Comparison of ENCODE assay signal across 20 mouse cellular contexts in genomic region chr5:28630186-28630585, GRCm38 (mm10).
"Had no signal": no experiment of that assay in that cellular context is flagged by ENCODE, and none has a peak within 500 bp of the region (broad histone marks: within the 10 kb centered on the region; RNA-seq: fewer than 3 reads in every experiment).

No protein-coding gene starts in this region.

- H3K4me3 ChIP-seq: liver, embryonic 13.5 days; liver, embryonic 15.5 days; lung, embryonic 15.5 days; megakaryocyte, embryonic 14.5 days; midbrain, embryonic 13.5 days; midbrain, embryonic 15.5 days; neural tube, embryonic 12.5 days had no signal

- H3K4me2 ChIP-seq: liver, embryonic 11.5 days; liver, embryonic 13.5 days; liver, embryonic 15.5 days; lung, embryonic 15.5 days; midbrain, embryonic 11.5 days; midbrain, embryonic 13.5 days; midbrain, embryonic 15.5 days; neural tube, embryonic 12.5 days had no signal

- DNase-seq: liver, embryonic 13.5 days; liver, postnatal 0 days; lung, adult 2 months; lung, postnatal 14 days; lung, postnatal 36 days; right cerebral cortex, postnatal 14 days; spleen, adult 18-20 months; thymus, adult 2 months; thymus, postnatal 25 days; thymus, postnatal 4 days had no signal

- H3K9ac ChIP-seq: liver, embryonic 13.5 days; liver, embryonic 15.5 days; liver, postnatal 0 days; lung, embryonic 15.5 days; midbrain, embryonic 13.5 days; midbrain, embryonic 15.5 days; neural tube, embryonic 12.5 days had no signal

- H3K4me1 ChIP-seq: liver, embryonic 13.5 days; liver, embryonic 15.5 days; lung, embryonic 15.5 days; megakaryocyte, embryonic 14.5 days; midbrain, embryonic 13.5 days; midbrain, embryonic 15.5 days; neural tube, embryonic 12.5 days had no signal

- H3K36me3 ChIP-seq: liver, embryonic 13.5 days; liver, embryonic 15.5 days; lung, embryonic 15.5 days; midbrain, embryonic 13.5 days; midbrain, embryonic 15.5 days; neural tube, embryonic 12.5 days had no signal

- H3K27ac ChIP-seq: liver, embryonic 13.5 days; liver, embryonic 15.5 days; lung, embryonic 15.5 days; macrophage; midbrain, embryonic 13.5 days; midbrain, embryonic 15.5 days; neural tube, embryonic 12.5 days had no signal

- ATAC-seq: liver, postnatal 0 days; lung, postnatal 0 days; midbrain, embryonic 13.5 days; midbrain, embryonic 15.5 days had no signal

- H3K27me3 ChIP-seq: liver, embryonic 13.5 days; liver, embryonic 15.5 days; lung, embryonic 15.5 days; megakaryocyte, embryonic 14.5 days; midbrain, embryonic 13.5 days; midbrain, embryonic 15.5 days; neural tube, embryonic 12.5 days had no signal

- H3K9me3 ChIP-seq: liver, embryonic 13.5 days; liver, embryonic 15.5 days; lung, embryonic 15.5 days; megakaryocyte, embryonic 14.5 days; midbrain, embryonic 13.5 days; midbrain, embryonic 15.5 days; neural tube, embryonic 12.5 days had no signal
